Mouse (Mus musculus) olfactory bulb, adult 2 months (tissue): ENCODE results near the gene Mafb.

Experiments used
- CTCF ChIP-seq: fragments of 200-500 bp; IDR thresholded peaks from 2 replicates; pipeline ENCODE4 v1.5.1; 2012; ENCODE audit warnings: low read depth, mild to moderate bottlenecking, low read length, moderate library complexity; ENCODE audit not compliant: insufficient read depth
- POLR2A ChIP-seq: fragments of 200-500 bp; IDR thresholded peaks from 2 replicates; pipeline ENCODE4 v1.6.1; 2012; ENCODE audit warnings: mild to moderate bottlenecking, low read depth, low read length, moderate library complexity; ENCODE audit not compliant: insufficient read depth

- peak; percentile 86 for TF ChIP-seq CTCF
- TF ChIP-seq POLR2A: no peak
Observed at GRCm38 (mm10) chr2:160367448-160368208, 763 bp upstream of the Mafb start.
